Mouse (Mus musculus) lung, postnatal 4 days (tissue): ENCODE results near the gene Sele.

ENCODE experiments used
- DNase-seq, 2 experiments: peaks; one replicate each; pipeline ENCODE4 v3.0.0; 2021

Sele gene

DNA sequence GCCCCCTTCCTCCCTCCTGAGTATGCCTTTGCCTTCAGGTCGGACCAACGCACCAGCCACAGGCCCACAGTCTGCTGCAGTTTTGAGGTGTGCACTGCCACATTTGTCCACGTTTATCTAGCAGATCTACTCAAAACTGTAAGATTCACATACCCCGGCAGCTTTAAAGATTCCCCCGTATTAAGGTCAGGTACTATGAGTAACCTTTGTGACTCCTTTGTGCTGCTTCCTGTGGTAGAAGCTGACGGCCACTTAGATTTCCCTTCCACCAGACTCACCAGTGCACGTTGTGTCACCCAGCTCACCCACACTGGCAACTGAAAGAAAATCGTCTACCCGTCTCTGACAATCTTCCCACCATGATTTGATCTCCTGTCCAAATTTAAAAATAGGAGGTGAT lies 25.1 kb downstream of the Sele start:
- no peak for DNase-seq

DNA sequence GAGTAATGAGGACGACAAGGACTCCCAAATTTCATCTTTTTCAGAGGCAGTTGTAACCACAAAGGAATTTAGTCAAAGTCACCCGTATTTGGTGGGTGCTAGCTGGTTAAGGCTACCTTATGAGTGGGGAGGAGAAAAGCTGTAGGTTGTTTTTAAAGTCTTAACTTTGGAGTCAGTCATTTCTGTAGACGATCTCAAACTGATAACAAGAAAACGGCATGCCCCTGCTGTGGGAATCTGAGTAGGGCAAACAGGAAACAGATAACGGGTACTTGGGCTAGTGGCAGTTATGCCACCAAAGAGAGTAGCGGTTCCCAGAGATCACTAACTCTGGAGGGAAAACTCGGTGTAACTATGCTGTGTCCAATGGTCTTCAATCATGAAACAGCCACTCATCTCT lies 25.8 kb downstream of the Sele start:
- DNase-seq, result no peak

DNA sequence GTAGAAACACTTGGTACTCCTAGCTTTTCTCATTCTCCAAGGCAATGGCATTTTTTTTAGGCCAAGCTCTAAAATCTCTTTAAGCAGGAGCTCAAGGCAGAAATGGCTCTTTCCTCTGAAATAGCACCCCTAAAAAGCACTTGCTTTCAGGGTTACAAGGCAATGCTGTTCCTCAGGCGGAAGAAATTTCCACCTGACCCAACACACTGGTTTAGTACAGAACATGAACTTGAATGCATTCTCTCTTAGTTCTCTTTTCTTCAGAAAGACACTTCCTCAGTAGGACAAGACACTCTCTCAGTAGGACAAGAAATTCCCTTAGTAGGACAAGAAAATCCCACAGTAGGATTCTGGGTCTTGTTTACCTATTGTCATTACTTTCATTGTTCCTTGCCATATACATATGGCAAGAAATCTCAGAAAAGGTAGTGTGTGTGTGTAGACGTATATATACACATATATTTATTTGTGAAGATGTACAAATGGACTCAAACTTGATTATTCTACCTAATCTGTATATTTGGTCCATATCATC lies 26.6 kb downstream of the Sele start:
- DNase-seq, result no peak

DNA sequence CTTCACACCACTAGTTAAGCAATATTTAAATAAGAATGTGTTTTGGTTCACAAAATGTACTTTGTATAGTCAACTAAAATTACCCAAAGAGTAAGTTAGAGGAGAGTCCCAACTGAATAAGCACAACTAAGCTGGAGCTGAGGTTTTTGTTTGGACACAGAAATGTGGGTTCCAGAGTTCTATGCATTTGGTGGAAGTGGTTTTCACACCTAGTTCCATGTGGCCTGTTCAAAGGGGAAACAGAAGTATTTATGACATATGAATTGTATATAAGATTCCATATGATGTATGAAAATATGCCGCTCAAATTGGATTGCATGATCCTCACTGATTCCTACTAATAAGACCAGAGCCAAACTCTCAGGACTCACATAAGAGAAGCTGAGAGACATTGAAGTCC lies 27.4 kb downstream of the Sele start:
- no peak for DNase-seq

DNA sequence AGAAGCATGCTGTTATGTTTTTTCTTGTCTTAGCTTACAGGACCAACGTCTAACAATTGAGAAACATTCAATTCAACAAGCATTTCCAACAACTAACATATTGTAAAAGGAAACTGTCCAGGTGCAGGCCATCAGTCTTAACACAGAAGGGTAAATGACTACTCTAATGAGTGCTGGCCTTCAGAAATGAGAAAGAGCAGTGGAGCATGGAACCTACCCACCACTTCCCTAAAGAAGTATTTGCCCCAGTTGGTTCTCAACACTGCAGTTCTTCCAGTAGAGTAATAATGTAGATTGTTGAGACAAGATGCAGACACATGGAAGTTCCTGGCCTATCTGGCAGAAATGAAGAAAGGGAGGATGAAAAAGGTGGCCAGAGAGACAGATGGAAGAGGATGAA lies 28.4 kb downstream of the Sele start:
- DNase-seq, result no peak

DNA sequence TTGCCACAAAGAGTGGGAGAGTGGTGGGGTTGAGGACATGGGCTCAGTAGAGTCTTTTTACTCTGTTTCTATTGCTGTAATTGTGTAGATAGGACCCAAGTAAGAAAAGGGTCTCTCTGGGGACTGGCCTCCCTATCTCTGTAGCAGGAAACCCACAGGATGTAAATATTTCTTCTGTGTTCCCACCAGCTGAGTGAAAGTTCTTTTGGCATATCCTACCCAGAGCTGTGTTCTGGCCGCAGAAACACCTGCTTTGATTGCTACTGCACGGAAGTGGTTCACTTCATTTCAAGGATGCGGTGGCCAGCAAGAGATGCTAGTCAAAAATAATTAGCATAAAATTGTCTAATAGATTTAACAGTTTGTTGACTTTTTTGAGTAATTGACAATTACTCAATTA lies 29.0 kb downstream of the Sele start:
- DNase-seq, result no peak

DNA sequence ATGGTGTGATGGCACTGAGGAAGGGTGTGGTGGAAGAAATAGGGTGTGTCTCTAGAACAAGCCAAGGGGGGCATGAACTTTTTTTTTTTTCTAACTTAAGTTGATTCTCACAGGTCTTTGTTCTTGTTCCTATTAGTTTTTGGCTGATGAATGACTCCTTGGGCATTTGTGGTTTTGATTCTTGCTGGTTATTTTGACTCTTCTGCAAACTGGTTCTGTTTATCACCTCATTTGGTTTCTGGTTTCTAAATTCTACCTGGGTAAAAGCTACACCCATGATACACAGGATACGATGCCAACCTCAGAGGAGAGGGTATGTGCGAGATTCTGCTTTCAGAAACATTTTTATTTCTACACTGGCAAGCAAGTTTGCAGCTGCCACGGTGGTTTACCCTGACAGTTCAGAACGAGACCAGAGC lies 30.3 kb downstream of the Sele start:
- no peak for DNase-seq

DNA sequence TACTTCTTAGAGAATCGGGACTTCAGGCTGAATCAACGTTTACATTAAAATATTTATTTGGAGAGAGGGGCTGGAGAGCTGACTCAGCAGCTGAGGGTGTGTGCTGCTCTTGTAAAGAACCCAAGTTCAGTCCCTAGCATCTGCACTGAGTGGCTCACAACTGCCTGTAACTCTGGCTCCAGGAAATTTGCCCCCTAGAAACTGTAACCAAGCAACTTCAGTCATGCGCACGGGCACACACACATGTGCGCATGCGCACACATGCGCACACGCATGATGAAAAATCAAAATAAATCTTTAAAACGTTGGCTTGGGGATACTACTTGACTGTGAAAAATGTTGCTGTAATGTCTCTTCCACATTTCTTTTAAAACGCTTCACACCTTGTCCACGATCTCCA lies 31.1 kb downstream of the Sele start:
- DNase-seq, result no peak

DNA sequence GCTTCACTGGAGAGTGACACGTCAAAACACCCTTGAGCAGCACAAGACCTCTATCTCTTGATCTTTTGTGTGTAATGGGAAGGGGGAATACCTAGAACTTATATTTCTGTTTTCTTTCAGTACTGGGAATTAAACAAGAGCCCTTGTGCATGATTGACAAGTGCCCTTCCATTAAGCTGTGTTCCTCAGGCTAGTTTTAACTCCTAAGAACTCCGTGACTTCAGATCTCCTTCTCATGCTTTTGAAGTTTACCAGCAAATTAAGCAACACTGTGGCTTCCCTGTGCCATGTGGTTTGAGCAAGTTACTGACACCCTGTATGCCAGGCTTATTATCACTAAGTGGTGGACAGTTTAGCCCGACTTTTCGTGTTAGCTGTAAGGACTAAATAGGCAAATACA lies 35.0 kb downstream of the Sele start:
- DNase-seq, result no peak

DNA sequence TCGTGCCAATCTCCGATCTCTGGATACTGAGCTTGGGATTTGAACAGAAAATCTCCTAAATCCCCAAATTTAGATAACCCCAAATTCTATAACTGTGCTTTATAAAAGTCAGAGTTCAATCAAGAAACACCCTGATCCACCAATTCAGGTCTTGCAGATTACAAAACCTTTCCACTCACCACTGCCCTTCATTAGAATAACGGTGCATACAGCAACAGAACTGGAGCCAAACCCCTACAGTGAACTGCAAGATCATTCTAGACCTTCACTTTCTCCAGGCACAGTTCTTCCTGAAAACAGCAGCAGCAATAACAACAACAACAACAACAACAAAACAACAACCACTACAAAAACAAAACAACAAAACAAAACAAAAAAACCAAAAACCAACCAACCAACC lies 38.8 kb downstream of the Sele start:
- no peak for DNase-seq

DNA sequence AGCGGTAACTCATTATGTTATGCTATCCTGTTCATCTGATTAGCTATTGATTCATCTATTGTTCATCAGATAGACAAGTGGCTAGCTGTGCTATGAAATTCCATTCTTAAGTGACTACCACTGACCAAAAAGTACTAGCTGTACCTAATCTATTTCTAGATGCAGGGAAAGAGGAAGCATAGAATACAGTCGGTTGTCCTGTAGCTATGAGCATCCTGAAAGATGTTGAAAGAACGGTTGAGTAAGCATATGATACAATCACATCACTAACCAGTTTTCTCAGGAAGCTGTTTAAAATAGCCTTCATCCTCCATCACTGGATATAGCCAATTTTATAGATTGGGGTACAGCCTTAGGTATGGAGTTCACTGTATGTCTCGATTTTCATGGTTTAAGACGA lies 39.8 kb downstream of the Sele start:
- DNase-seq, result no peak

DNA sequence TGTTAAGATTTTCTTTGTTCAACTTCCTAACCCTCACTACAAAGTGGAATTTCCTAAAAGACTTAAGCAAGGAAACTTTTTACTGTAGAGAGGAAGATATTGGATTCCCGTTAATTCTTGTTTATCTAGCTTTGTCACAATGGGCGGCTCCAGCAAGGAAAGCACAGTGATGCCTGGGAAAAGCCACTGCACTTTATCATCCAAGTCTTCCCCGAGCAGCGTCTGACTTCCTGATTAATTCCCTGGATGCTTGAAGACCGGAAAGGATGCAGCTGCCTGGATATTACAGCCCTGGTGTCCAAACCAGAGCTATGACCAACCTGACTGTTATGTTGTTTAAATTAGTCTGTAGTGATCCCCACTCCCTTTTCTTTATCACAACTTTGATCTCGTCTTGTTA lies 48.7 kb downstream of the Sele start:
- DNase-seq, result no peak

DNA sequence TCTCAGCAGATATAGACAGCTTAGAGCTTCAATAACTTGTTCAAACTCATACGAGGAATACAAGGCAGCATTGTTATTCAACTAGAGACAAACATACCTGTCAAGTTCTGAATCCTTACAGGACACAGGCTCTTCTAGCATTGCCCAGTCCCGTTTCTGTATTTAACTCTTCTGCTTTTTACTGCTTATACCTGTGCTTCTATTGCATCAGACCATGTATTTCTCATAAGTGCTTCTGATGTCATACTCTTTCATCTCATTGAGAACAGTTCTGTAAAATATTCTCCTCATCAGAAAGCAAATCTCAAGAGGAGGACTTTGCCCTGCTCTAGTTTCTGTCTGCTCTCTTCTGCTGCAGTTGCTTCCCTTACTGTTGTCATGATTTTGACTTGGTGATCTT lies 49.9 kb downstream of the Sele start:
- DNase-seq, result no peak

DNA sequence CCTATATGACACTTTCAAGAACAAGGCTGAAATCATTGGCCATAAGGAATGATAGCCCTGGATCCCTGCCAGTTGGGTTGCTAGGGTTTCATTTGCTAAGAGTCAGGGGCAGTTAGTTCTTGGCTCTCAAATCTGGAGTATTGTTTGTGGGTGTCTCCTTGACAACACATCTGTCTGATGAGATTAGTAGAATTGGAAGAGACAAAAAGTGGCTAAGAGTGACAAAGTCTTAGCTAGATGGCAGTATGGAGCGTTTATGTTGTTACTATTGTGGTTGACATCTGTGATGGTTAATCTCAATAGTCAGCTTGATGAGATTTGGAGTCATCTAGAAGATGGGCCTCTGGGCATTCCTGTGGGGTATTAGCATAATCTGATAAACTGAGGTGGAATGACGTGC lies 50.3 kb downstream of the Sele start:
- DNase-seq, result no peak
